Mouse (Mus musculus) heart, embryonic 12.5 days (tissue): ENCODE measurements around the gene Tubb5. TPM values are rescaled to one million over a fixed set of nuclear protein-coding genes. Genes with fewer than 3 reads are reported as not detected.

ENCODE experiments used
- ATAC-seq: fragments of 200-750 bp; cut with Nextera tagmentation; 2 replicates; pipeline ENCODE4 v1.8.0; 2017; ENCODE audit warnings: moderate TSS enrichment, moderate library complexity; ENCODE audit not compliant: insufficient number of reproducible peaks, low FRiP score
- H3K27ac ChIP-seq: fragments of 300-500 bp; sonication (generic); 2 replicates; pipeline ENCODE4 v1.5.1; 2016; ENCODE audit warnings: mild to moderate bottlenecking, moderate library complexity; ENCODE audit not compliant: poor library complexity, severe bottlenecking
- H3K27me3 ChIP-seq: fragments of 300-500 bp; sonication (generic); replicated peaks from 2 replicates; pipeline ENCODE4 v1.6.1; 2016; ENCODE audit warnings: mild to moderate bottlenecking, moderate library complexity
- H3K36me3 ChIP-seq: fragments of 300-500 bp; sonication (generic); 2 replicates; pipeline ENCODE4 v1.6.1; 2016; ENCODE audit warnings: mild to moderate bottlenecking, moderate library complexity
- H3K4me1 ChIP-seq: fragments of 300-500 bp; sonication (generic); replicated peaks from 2 replicates; pipeline ENCODE4 v1.6.1; 2016; ENCODE audit warnings: mild to moderate bottlenecking
- H3K4me2 ChIP-seq: fragments of 300-500 bp; sonication (generic); 2 replicates; pipeline ENCODE4 v1.6.1; 2016; ENCODE audit warnings: mild to moderate bottlenecking, moderate library complexity
- H3K4me3 ChIP-seq: fragments of 300-500 bp; sonication (generic); 2 replicates; pipeline ENCODE4 v1.5.1; 2016; ENCODE audit warnings: mild to moderate bottlenecking
- H3K9ac ChIP-seq: fragments of 300-500 bp; sonication (generic); 2 replicates; pipeline ENCODE4 v1.6.1; 2016; ENCODE audit warnings: mild to moderate bottlenecking, moderate library complexity
- H3K9me3 ChIP-seq: fragments of 300-500 bp; sonication (generic); replicated peaks from 2 replicates; pipeline ENCODE4 v1.6.1; 2016; ENCODE audit warnings: mild to moderate bottlenecking, moderate library complexity
- WGBS: fragments of 180-500 bp; shearing (Covaris S2); methylation state at CpG from one replicate; pipeline ENCODE4 v1.1.7; 2016; 5-methylcytosine and 5-hydroxymethylcytosine counted together
- microRNA-seq: library from miRNA; unstranded; fragments of <30 nt; microRNA quantifications from one replicate; pipeline ENCODE4, GENCODE M21; 2017
- polyA plus RNA-seq: library from polyadenylated mRNA; unstranded; fragments of >200 nt; fragmentation: Nextera tagmentation; extraction: Ambion mirVana; gene quantifications from 2 replicates; pipeline ENCODE4 v1.2.1, GENCODE M21; 2016

The Tubb5 gene
- polyA plus RNA-seq, 1 experiment from 2014 or later = 743 TPM

- Histone ChIP-seq H3K36me3 (no peaks in the 10 kb centered on the region), H3K27me3 (no peaks in the 10 kb centered on the region), H3K9ac (no peak overlapping the region), H3K4me1 (no peaks in the 10 kb centered on the region), H3K4me2 (no peak overlapping the region), H3K9me3 (no peaks in the 10 kb centered on the region; the same call in 1 of the 2 replicates), H3K27ac (no peak overlapping the region), H3K4me3 (no peak overlapping the region)
- 27% methylated on average over 2 of the region's 2 CpGs for WGBS
- ATAC-seq = no peak
Measured at GRCm38 (mm10) chr17:35795099-35795498, 43.0 kb downstream of the Tubb5 start.

GRCm38 (mm10) chr17:35792837-35793236 is 45.3 kb downstream of the Tubb5 start:
- ATAC-seq = no peak
- Histone ChIP-seq H3K27me3 (no peaks in the 10 kb centered on the region), H3K9ac (no peak overlapping the region), H3K4me3 (no peak overlapping the region), H3K4me1 (no peaks in the 10 kb centered on the region), H3K36me3 (no peaks in the 10 kb centered on the region), H3K9me3 (no peaks in the 10 kb centered on the region), H3K27ac (no peak overlapping the region), H3K4me2 (no peak overlapping the region)
- WGBS = 64% methylated on average over 2 of the region's 2 CpGs

- no peak overlapping the region for H3K4me2 ChIP-seq
- no peak for ATAC-seq
- H3K9ac ChIP-seq = no peak overlapping the region
- no peaks in the 10 kb centered on the region for H3K27me3 ChIP-seq
- H3K4me1 ChIP-seq = peaks cover under 1% of the 10 kb centered on the region; the same call in 1 of the 2 replicates
- H3K4me3 ChIP-seq = no peak overlapping the region
- H3K9me3 ChIP-seq = no peaks in the 10 kb centered on the region
- WGBS = 78% methylated on average over 4 of the region's 4 CpGs
- no peaks in the 10 kb centered on the region for H3K36me3 ChIP-seq
- H3K27ac ChIP-seq = no peak overlapping the region
Measured at GRCm38 (mm10) chr17:35790933-35791332, 47.2 kb downstream of the Tubb5 start.

- H3K9ac ChIP-seq = no peak overlapping the region
- ATAC-seq = no peak
- H3K27ac ChIP-seq = no peak overlapping the region
- H3K27me3 ChIP-seq = no peaks in the 10 kb centered on the region
- H3K9me3 ChIP-seq = no peaks in the 10 kb centered on the region
- peaks cover 23% of the 10 kb centered on the region for H3K4me1 ChIP-seq
- no peak overlapping the region for H3K4me2 ChIP-seq
- WGBS = 75% methylated on average over 3 of the region's 3 CpGs
- no peaks in the 10 kb centered on the region for H3K36me3 ChIP-seq
- no peak overlapping the region for H3K4me3 ChIP-seq
Measured at GRCm38 (mm10) chr17:35788025-35788424, 50.1 kb downstream of the Tubb5 start.

- Histone ChIP-seq H3K36me3 (no peaks in the 10 kb centered on the region), H3K9me3 (no peaks in the 10 kb centered on the region), H3K4me2 (no peak overlapping the region), H3K27ac (no peak overlapping the region), H3K27me3 (no peaks in the 10 kb centered on the region), H3K4me1 (peaks cover 23% of the 10 kb centered on the region), H3K9ac (no peak overlapping the region), H3K4me3 (no peak overlapping the region)
- ATAC-seq = no peak
Measured at GRCm38 (mm10) chr17:35787493-35787892, 50.6 kb downstream of the Tubb5 start.

- Histone ChIP-seq H3K9ac (no peak overlapping the region), H3K4me1 (peaks cover 23% of the 10 kb centered on the region), H3K4me2 (no peak overlapping the region), H3K27me3 (no peaks in the 10 kb centered on the region), H3K27ac (peak overlapping the region; percentile 40; the same call in 1 of the 2 replicates), H3K9me3 (no peaks in the 10 kb centered on the region), H3K4me3 (no peak overlapping the region), H3K36me3 (no peaks in the 10 kb centered on the region)
- ATAC-seq = no peak
- 41% methylated on average over 4 of the region's 4 CpGs for WGBS
Measured at GRCm38 (mm10) chr17:35785140-35785539, 53.0 kb downstream of the Tubb5 start.

GRCm38 (mm10) chr17:35783944-35784343 is 54.2 kb downstream of the Tubb5 start:
- Histone ChIP-seq H3K4me1 (peaks cover 29% of the 10 kb centered on the region), H3K27me3 (no peaks in the 10 kb centered on the region), H3K4me2 (no peak overlapping the region), H3K9ac (no peak overlapping the region), H3K9me3 (no peaks in the 10 kb centered on the region), H3K36me3 (no peaks in the 10 kb centered on the region), H3K27ac (peak overlapping the region; percentile 40), H3K4me3 (no peak overlapping the region)
- 53% methylated on average over 6 of the region's 6 CpGs for WGBS
- ATAC-seq = peak; percentile 53

Small RNAs within 50 kb of the gene (microRNA-seq; reads per million reads assigned to microRNA genes)
- gene Gm28033 = 1.9 reads per million

Other genes starting within 250 kb of the Tubb5 start
- not detected in 2 replicates for gene Sfta2, start 236.8 kb downstream of the Tubb5 start, polyA plus RNA-seq
- not detected in 2 replicates for gene Gm9573, start 211.7 kb downstream of the Tubb5 start, polyA plus RNA-seq
- 0.14 and 0.37 TPM in 2 replicates for gene Mucl3, start 194.6 kb downstream of the Tubb5 start, polyA plus RNA-seq
- gene Vars2, start 170.7 kb downstream of the Tubb5 start, polyA plus RNA-seq = 16.1 and 17.4 TPM in 2 replicates
- gene Gtf2h4, start 164.6 kb downstream of the Tubb5 start, polyA plus RNA-seq = 22.2 and 24.5 TPM in 2 replicates
- gene Ddr1, start 133.7 kb downstream of the Tubb5 start, polyA plus RNA-seq = 162 and 167 TPM in 2 replicates
- 37.6 and 38.6 TPM in 2 replicates for gene Ier3, start 16.6 kb downstream of the Tubb5 start, polyA plus RNA-seq
- 78.2 and 80.2 TPM in 2 replicates for gene Flot1, start 15.1 kb downstream of the Tubb5 start, polyA plus RNA-seq
- 21.6 and 25.0 TPM in 2 replicates for gene Mdc1, start 3.2 kb upstream of the Tubb5 start, polyA plus RNA-seq
- gene Nrm, start 23.0 kb upstream of the Tubb5 start, polyA plus RNA-seq = 48.9 and 50.7 TPM in 2 replicates
- gene Ppp1r18, start 27.3 kb upstream of the Tubb5 start, polyA plus RNA-seq = 22.8 and 23.7 TPM in 2 replicates
- gene Dhx16, start 41.5 kb upstream of the Tubb5 start, polyA plus RNA-seq = 22.4 and 26.6 TPM in 2 replicates
- gene 2310061I04Rik, start 59.1 kb upstream of the Tubb5 start, polyA plus RNA-seq = 25.6 and 26.2 TPM in 2 replicates
- gene Atat1, start 71.8 kb upstream of the Tubb5 start, polyA plus RNA-seq = 56.0 and 56.4 TPM in 2 replicates
- gene Mrps18b, start 78.1 kb upstream of the Tubb5 start, polyA plus RNA-seq = 63.4 and 72.7 TPM in 2 replicates
- 35.8 and 39.6 TPM in 2 replicates for gene Ppp1r10, start 78.1 kb upstream of the Tubb5 start, polyA plus RNA-seq
- 73.9 and 76.5 TPM in 2 replicates for gene Abcf1, start 131.5 kb upstream of the Tubb5 start, polyA plus RNA-seq
- 39.8 and 42.4 TPM in 2 replicates for gene Gnl1, start 141.5 kb upstream of the Tubb5 start, polyA plus RNA-seq
- 17.6 and 18.5 TPM in 2 replicates for gene Prr3, start 141.9 kb upstream of the Tubb5 start, polyA plus RNA-seq
- 3.4 and 3.9 TPM in 2 replicates for gene H2-T24, start 182.3 kb upstream of the Tubb5 start, polyA plus RNA-seq
- gene H2-T23, start 194.5 kb upstream of the Tubb5 start, polyA plus RNA-seq = 4.7 and 5.2 TPM in 2 replicates
- 4.7 and 6.1 TPM in 2 replicates for gene H2-T22, start 204.4 kb upstream of the Tubb5 start, polyA plus RNA-seq
- gene Gm6034, start 204.7 kb upstream of the Tubb5 start, polyA plus RNA-seq = not detected in 2 replicates
- not detected in 2 replicates for gene Gm11127, start 220.1 kb upstream of the Tubb5 start, polyA plus RNA-seq